Mouse (Mus musculus): ENCODE data around the gene Hamp2.
"Not testable (repeated sequence)": the region's sequence is repeated elsewhere in the genome, so short reads cannot be mapped to it uniquely, and the experiment has no call there.

The Hamp2 gene

DNA sequence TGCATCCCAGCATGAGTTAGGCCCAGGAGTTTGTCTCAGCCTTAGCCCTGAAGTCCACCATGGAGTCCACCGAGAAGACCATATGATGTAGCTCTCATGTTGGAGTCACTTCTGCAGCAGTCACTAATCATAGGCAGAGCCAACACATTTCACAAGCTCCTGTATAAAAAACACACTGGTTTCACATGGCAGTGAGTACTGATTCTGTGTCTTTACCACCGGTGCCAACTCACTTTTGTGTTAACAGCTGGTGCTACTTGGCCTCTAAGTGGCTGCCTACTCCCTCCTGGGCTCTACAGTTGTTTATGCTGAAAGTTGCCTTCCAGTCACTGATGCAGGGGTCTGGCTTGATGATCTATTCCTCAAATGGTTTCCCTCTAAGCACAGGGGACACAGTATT, at the start of gene Hamp2:
Hamp2 (minus strand) TSS at position 101 of the 400 bp plus-strand sequence.
- DNase-seq: not testable (repeated sequence)

DNA sequence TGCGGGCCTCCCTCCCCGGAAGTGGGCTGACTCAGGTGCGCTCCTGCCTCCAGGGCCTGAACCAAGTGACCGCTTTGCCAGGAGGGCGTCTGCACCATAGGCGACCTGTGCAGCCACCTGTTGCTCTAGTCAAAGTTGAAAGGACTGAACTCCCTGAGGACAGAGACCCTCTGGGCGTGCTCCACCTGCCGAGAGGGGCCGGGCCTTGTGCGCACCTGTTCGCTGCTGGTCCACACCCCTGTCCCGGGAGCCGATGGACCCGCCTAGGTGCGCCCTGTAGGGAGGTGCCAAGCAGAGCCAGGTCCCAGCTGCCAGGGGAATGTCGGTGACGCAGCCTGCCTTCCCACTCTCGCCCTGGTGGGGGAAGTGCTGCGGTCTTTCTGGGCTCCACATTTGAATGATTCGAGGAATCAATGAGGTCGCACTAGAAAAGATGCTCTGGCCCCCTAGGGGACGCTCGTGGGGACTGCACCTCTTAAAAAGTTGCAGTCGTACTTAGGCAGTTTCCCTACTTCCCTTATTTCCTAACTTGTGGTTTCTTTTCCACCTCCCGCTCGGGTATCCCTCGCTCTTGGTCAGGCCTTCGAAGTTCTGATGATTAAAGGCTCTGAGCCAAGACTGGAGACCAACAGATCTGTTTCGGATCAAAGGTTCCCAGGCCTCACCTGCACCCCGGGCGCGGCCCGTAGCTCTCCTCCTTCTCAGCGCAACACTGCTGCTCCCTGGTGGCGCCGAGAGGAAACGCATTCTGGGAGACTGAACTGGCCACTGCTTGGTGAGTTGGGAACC, 49.2 kb upstream of the Hamp2 start, which contains the start of gene Fam187b:
Fam187b (plus strand) TSS at position 290 of the 789 bp plus-strand sequence.
- DNase-seq: peak; percentile 95

DNA sequence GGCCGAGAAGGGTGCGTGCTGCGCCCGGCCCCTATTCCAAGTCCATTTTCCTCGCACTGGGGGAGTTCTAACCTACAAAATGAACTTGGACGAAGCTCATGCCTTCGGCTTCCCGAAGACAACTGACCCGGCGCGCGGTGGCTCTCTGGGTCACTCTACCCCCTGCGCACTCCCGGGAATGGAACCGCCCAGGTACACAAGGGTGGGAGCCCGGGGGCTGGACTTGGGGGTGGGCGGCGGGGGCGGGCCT, 48.7 kb upstream of the Hamp2 start, which contains the start of gene Lsr:
Lsr (minus strand) TSS at position 214 of the 250 bp plus-strand sequence.
- DNase-seq: no peak

DNA sequence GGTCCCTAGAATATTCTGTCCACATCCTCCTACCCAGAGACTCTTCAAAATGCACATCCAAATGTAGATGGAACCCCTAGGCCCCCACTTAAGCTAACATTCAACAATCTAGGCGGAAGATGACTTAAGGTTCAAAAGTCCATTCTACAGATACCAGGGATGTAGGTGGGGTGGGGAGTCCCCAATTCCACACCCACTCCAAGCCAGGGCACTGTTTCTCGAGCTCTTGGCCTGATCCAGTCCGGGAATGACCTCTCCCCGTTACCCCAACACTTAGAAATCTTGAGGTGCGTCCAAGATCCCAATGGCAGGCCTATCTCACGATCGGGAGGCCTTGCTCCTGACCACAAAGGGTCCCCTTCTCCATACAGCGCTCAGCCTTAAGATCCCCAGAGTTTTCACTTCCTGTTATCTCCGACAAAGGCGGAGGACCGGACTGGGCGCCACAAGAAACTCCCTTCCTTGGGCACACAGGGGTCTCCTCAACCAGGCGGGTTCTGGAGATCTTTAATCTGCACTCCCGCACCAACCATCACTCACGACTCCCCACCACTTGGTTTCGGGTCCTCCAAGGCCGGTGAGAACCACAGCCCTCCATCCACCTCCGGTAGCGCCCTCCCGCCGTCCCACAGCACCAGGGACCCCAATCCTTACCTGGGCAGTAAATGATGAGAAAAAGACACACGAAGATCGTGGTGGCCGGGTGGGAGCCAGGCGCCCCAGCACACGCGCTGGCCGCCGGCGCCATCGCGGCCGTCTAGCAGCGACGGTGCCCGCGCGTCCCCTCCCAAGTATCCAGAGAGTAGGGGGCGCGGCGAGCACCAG, 48.2 kb upstream of the Hamp2 start:
- DNase-seq: peak; percentile 40

DNA sequence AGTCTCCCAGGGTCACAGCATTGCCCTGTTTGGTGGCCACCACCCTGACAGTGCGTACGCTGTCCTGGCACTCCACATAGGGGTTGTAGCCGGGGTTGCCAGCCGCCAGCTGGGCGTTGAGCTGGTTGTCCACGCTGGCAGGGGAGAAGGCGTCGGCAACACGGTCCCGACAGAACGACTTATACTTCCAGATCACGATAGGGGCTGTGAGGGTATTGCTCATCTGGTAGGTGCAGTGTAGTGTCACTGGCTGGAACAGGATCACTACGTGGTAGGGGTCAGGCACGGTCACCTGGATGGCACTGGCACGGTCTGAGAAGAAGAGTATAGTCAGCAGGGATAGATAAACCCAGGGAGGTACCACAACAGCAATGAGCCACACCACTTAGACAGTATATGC, 47.4 kb upstream of the Hamp2 start:
- DNase-seq: no peak

DNA sequence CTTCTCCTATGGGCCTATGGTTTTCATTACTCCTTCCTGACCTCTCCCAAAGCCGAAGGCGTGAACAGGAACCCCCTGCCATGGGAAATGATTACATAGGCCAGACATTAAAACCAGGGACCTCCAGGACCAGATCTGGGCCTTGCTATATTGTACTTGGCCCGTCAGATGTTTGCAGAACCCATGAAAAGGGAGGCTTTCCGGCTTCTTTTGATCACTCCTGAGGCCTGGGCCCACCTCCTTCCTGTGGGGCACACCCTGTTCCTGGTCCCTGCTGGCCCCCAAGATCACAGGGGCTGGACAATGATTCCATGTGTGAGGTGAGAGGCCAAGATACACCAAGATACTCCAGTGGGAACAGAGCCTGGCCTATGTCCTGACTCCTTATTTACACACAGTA, 44.7 kb upstream of the Hamp2 start:
- no peak for DNase-seq

DNA sequence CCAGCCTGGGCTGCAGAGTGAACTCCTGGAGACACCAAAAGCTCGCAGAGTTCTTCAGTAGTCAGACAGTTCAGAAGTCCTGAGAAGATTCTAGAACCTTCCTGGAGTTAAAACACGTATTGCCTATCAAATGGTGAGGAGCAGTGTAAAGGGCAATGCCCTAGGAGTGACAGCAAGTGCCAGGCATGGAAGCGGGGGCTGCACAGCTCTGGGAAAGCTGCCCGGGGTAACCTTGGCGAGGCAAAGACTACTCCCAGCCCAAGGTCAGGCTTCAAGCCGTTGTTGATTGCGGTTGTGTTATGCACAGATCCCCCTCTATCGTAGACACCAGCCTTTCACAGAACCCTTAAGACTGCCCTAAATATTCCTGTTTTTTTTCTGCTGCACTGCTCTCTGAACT, 44.1 kb upstream of the Hamp2 start:
- DNase-seq: no peak

DNA sequence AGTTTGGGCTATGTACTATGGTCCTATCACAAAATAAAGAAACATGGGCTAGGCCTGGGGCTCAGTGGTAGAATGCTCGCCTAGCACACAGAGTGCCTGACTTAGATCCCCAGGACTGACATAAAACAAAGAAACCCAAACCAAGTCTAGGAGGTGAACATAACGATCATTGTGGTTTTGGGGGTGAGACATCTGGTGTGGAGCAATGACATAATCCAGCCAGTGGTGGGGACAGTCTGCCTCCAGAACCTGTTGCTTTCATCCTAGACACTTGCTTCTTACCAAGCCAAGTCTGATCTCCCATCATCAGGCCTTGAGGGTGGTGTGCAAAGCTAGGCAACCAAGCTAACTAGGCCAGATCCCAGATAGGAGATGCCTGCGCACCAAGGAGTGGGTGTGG, 42.2 kb upstream of the Hamp2 start:
- no peak for DNase-seq

DNA sequence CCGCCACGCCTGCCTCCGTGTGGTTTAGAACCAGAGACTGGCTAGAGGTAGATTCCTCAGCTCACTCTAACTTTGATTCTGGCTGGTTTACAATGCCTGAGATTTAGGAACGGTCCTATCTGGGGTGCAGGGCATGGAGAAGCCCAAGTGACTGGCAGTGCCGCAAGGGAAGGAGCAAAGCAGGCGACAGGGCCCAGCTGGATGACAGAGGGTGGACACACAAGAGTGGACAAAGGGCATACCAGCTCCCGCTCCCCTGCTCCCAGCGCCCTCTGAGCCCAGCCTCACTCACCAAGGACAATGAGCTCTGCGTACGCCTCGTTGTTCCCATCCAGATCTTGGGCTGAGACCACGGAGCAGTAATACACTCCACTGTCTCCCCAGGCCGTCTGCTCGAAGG, 41.2 kb upstream of the Hamp2 start:
- no peak for DNase-seq

DNA sequence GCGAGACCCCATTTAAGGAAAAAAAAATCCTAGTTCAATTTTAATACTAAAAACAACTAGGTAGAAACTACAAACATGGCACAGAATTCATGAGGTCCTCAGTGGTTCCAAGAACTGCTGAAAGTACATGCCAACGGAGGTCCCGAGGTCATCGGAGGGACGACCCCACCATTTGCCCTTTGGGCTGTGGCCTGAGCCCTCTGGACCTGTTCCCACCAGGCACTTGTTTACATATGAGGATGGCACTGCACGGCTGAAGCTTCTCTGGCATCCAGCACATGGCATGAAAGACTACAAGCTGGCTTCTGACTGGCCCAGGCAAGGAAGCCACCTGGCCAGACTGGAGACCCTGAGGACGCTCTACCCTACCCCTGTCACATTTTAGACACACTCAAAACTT, 39.9 kb upstream of the Hamp2 start:
- DNase-seq: no peak

DNA sequence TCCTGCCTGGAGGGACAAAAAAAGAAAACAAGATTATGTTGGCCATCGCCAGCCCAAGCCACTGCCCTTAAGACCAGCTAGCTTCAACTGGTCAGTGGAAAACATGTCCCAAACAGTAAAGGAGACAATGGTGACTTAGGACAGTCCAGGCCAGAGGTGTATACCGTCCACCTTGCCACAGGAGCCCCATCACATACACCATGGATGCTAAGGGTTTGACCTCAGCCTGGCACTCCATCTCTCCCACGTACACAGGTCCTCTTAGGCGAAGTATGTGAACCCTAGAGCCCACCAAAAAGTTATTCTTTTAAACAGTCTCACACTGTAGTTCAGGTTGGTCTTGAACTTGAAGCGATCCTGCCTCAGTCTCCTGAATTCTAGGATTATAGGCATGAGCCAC, 38.4 kb upstream of the Hamp2 start:
- DNase-seq: no peak

DNA sequence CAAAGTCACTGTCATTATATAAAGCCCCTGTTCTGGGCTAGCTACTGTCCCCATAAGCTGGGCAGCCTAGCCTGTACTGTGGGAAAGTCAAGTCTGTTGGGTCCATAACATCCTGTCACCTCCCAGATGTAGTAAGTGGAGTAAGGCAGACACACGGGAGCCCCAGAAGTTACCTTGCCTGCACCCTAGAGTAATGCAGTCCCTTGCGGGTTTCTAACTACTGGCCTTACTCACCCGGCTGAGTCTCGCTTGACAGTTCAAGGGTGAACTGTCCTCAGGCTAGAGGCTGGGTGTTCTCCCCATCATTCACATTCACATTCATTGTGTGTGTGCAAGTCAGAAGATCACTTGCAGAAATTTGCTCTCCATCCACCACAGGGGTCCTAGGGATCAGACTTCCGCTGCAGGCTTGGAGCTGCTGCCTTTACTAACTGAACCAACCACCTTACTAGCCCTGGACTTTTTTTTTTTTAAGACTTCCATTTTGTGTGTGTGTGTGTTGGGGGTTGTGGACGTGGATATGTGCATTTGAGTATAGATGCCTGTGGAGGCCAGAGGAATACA, 35.4 kb upstream of the Hamp2 start:
- no peak for DNase-seq

DNA sequence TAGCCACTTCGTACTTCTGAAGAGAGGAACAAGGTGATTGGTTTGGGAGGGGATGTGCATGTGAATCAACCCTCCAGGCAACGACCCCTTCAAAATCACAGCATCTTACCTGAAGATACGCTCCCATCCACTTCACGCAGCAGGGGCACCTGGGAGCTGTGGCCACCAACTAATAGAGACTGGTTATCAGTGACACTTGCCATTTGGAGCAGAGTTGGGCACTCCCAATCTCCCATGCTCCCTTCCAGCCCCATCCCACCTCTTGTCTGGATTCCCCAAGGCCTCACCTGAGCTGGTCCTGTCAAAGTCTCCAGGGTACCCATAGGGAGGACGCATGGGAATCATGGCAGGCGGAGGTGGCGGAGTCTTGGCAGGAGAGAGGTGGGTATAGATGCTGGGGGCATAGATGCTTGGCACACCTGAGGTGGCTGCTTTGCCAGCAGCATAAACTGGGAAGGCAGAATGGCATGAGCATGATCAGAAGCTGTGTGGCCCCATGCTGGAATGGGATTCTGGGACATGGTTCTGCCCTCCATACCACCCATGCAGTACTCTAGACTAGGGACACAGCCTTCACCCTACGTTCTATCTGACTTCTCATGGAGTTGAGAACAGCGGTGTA, 34.5 kb upstream of the Hamp2 start:
- no peak for DNase-seq

DNA sequence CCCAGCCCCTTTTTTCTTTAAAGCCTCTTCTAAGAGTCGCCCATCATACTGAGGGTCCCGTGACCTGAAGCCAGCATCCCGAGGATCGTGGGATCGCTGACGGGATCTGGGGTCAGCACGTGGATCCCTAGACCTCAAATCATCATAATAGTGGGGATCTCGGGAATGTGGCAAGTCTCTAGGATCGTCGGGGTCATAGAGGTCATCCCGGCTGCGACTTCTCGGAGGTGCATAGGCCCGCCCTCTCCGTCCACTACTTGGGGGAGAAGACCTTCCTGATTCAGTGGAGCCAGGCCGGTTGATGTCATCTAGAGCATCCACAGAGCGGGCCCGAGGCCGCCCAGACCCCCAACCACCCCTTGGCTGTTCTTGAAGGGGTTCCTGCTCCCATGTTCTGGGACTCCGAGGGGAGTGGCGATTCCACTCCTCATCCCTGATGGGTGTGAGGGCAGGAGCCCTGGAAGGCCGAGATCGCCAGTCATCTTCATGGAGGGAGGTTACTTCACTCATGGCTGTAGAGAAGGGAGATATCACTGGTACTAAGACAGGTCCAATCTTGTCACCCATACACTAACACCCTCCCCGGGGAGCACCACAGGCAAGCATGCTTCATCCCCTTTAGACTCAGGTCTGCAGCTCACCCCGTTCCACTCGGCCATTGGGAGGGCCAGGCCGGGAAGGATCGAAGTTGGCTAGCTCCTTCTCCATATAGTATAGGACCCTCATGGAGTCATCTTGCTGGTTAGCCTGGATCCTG, 33.8 kb upstream of the Hamp2 start:
- peak; percentile 35 for DNase-seq

DNA sequence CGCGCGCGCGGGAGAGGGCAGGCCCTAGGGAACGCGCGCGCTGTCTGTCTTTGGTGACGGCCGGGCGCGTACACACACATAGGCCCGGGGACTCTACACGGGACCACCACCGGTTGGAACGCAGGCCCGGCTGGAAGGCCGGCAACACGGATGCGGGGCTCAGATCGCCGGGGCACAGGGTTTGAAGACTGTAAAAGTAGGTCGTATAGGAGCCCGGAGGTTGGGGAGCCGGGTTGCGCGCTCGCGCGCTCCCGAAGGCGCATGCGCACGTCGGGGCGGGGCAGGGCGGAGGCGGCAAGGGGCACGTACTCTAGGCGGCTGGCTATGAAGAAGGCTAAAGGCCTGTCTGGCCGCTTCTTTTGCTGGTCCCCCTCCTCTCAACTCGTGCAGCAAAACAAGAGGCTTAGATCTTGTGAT, 32.9 kb upstream of the Hamp2 start:
- DNase-seq: peak; percentile 94

DNA sequence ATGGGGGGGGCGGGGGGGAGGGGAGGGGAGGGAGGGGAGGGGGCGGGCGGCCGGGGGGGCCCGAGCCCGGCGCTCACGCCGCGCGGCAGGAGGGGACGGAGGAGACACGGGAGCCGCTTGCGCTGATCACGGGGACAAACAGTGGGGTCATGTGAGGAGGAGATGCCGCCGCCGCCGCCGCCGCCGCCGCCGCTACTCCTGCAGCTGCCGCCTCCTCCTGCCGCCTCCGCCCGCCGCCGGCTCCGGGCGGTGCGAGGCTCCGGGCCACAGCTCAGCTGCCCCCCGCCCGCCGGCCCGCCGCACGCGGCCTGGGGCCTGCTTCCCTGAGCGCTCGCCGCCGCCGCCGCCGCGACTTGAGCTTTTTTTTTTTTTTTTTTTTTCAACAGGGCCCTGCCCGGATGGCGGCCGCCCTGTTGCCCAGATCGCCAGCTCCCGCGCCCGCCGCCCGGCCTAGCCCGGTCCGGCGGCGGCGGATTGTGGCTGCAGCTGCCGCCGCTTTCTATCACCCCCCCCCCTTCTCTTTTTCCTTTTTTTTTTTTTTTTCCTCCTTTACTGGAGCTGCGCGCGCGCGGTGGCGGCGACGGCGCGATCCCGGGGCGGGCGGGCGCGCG, 32.4 kb upstream of the Hamp2 start, which contains the start of gene Usf2:
Usf2 (minus strand) TSS at position 48 of the 611 bp plus-strand sequence.
- peak; percentile 78 for DNase-seq

DNA sequence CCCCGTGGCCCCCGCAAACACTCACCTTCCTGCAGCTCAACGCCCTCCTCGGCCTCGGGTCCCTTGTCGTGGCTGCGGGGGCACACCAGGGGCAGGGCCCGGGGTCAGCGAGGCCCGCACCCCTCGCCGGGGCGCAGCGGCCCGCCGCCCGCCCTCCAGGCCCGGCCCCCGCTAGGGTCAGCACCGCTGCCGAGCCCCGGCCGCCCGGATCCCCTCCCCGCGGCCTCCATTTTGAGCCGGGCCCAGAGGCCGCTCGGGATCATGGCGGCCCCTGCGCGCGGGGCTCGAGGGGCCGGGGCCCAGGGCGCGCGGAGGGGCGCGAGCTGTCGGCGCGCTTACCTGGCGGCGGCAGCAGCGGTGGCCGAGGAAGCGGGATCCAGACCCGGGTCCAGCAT, 31.9 kb upstream of the Hamp2 start:
- DNase-seq: peak; percentile 55

DNA sequence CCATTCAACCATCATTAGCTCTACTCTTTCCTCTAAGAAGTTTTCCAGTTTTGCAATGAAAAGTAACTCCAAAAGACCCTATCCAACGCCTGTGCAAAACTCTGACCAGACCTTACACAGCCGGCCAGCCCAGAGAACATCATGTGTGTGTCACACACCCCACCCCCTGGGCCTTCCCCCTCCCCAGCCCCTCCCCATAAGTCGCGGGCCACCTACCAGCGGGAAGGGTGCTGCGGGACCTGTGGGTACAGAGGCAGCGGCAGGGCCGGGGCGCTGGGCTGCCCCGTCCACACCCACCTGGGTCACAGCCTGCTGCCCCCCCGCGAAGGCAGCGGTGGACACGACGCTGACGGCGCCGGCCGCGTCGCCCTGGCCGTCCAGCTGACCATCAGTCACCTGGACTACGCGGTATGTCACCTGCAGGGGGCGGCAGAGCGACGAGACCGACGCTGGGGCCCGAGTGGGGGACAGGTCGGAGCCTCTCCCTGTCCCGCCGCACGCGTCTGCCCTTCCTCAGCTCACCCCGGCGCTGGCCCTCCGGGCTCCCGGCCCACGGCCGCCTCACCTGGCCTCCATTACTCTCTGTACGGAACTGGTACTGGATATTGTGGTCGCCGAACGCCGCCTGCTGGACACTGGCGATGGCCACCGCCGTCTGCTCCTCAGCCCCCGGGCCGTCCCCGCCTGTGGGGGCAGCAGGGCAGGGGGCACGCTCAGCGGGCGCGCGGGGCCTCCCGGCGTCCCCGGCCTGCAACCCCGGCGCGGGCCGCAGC, 31.3 kb upstream of the Hamp2 start:
- DNase-seq: peak; percentile 88

DNA sequence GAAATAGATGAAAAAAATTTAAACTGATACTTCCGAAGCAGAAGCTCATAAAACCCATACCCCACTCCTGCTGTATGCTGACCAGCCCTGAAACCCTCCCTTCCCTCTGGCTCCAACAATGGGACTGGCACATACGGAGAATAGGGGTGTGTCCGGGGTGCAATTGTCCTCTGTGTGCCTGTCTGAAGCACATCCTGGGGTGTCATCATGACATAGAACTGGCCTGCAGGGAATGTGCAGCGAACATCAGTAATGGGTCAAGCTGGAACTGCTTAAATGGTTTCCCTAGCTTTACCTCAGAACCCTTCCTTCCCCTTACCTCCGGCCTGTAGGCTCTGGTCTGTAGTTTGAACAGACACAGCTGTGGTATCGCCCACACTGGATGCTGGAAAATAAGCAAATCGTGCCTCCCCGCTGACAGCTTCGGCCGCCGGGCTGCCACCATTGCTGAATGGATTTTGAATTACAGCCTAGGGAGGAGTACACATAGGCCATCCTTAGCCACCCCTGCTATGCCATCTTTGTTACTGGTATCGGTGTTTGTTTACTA, 30.6 kb upstream of the Hamp2 start:
- DNase-seq: no peak

DNA sequence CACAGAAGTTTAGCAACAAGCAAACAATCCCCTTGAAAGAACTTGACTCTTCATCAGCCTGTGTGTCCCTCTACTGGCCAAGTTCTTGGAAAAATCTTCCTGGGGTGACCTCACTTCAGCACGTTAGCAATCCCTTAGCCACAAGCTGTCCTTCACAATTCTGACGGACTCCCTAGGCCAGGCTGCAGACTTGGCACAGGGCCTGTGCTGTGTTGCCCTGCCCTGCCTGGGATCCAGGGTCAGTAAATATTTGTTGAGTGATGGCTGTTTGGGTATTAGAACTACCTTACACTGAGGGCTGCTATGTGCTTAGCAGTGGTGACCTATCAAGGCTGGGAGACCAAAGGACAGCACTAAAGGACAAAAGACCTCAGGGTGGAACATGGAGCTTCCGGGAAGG, 29.6 kb upstream of the Hamp2 start:
- DNase-seq: no peak

DNA sequence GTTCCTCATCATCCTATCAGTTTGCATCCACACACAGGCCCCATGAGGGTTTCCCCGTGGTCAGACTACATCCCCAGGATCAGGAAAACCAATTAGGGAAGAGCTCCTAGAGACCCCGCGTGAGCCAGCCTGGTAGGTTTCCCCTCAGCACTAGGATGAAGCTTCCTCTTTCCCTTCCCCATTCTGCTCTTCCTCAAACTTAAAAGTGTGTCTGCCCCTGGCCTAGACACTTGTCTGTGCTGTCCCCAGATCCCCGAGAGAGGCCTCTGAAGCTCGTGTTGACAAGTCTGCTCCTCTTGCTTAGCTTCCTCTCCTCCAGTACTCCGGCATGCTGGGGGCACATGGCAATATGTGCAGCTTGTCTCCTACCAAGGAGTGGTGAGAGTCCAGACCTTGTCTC, 29.0 kb upstream of the Hamp2 start:
- DNase-seq: no peak
